Mouse (Mus musculus) left cerebral cortex, adult 9 months (tissue): ENCODE measurements around the gene Rhcg.
A peak's percentile ranks its signal among the peaks of the same experiment; 100 is the strongest.

Experiments used
- DNase-seq, 2 experiments: peaks; one replicate each; pipeline ENCODE4 v3.0.0; 2022; ENCODE audit warnings: low spot score in 2 of 2

Rhcg gene

DNA sequence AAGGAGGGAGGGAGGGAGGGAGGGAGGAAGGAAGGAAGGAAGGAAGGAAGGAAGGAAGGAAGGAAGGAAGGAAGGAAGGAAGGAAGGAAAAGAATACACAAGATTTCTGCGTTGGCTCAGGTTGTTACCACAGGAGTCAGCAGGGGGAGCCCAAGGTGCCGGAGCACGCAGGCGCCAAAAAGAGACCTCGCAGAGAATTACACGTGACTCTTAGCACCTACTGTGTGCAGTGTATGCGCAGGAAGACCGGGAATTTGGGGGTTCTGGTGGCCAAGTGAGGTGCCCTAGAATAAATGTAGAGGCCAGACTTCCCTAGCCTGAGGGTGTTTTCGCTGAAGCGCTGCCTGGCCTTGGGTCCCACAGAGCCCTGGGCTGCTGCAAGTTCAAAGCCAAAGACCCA, 64.8 kb downstream of the Rhcg start:
- DNase-seq = no peak

DNA sequence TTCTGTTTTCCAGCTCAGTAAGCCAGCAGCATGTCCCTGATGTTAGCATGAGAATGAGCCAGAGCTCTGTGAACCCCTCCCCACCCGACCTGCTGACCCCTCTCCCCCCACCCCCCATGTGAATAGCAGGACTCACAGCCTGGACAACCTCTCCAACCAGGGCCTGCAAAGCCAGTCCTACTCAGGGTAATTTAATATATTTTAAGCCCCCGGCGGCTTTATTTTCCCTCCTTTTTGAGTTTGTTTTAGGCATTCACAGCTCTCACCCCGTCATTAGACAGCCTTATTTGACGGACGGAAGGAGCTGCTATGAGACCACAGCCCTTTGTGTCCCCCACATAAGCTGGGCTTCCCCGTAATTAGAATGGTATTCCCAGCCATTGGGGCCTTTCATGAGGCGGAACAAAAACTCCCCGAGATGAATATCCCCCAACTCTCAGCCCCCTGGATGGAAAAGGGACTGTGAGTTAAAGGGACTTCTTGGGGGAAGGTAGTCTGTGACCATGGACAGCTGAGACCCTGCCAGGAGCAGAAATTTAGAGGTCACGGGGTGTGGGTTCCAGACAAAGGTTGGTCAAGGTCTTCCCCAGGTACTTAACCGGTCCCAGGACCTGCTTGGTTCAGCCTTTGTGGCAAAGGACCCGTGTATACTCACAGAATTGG, 68.4 kb downstream of the Rhcg start:
- DNase-seq = no peak

DNA sequence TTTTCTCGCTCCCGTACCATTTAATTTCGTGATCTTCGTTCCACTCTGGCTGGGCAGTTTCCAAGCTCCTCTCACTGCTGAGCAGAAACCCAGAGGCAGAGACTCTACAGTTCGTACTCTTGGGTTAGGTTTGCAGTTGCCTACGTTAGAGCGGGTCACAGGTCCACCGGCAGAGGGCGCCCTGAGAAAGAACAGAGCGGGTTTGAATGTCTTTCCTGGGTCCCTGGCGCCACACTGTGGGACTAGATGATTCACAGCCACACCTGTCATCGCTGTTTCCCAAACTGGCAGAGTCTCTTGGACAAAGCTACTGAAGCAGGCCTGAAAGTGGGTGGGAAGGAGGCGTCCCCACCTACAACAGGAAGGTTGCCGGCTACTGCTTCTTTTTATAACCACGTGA, 70.4 kb downstream of the Rhcg start:
- peak; percentile 88 to 98 for DNase-seq

GRCm38 (mm10) chr7:79545066-79545400, 72.4 kb downstream of the Rhcg start:
- DNase-seq = no peak

- DNase-seq = no peak
Observed at GRCm38 (mm10) chr7:79544281-79545065, 73.0 kb downstream of the Rhcg start.
